Mouse (Mus musculus) gastrocnemius, postnatal 25 days (tissue): ENCODE results near the gene Rasd1. TPM values are rescaled to one million over a fixed set of nuclear protein-coding genes. Genes with fewer than 3 reads are reported as not detected.

Source experiments
- total RNA-seq, 2 experiments: library from RNA; stranded (reverse); gene quantifications; 1 replicate in 1 of 2; 2 replicates in 1 of 2; pipeline ENCODE4 v1.2.3; 2021

Rasd1 gene
- total RNA-seq, 2 experiments from 2014 or later, result 0.56 to 3.6 TPM

Other genes starting within 250 kb of the Rasd1 start
- gene Pld6, start 177.3 kb downstream of the Rasd1 start, total RNA-seq, result not detected
- 10 to 100 TPM; 30.8 to 46.1 TPM for gene Flcn, start 154.9 kb downstream of the Rasd1 start, total RNA-seq
- gene Nt5m, start 125.5 kb downstream of the Rasd1 start, total RNA-seq, result 10 to 100 TPM; 18.0 to 24.5 TPM
- 10 to 100 TPM; 76.2 TPM for gene Cops3, start 125.1 kb downstream of the Rasd1 start, total RNA-seq
- 10 to 100 TPM; 15.6 to 16.0 TPM for gene Med9, start 16.7 kb downstream of the Rasd1 start, total RNA-seq
- 1 to 10 TPM; 2.6 to 3.7 TPM for gene Pemt, start 81.5 kb upstream of the Rasd1 start, total RNA-seq
- gene Rai1, start 140.1 kb upstream of the Rasd1 start, total RNA-seq, result 10 to 100 TPM; 17.3 to 21.6 TPM